Mouse (Mus musculus): Measurements from ENCODE around the gene Olfr398.

Gene Olfr398

DNA sequence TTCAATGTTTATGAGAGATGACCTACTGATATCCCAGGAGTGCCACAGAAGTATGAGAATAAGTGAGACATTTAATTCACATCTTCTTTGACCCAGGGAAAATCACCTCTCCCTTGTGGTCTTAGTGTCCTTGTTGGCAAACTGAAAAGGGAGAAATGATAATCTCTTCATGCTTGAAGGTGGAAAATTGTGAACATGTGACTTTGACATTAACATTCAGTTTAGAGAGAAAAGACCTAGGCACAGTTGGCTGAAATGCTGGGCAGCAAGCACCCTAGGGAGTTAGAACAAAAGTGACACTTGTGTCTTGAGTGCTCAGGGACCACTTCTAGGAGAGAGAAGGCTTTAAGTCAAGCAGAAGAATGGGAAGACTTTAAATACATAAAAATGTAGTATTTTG lies at the start of gene Olfr398:
Olfr398 (minus strand) TSS at position 101 of the 400 bp plus-strand sequence.
- DNase-seq (ENCODE audit: low spot score in 2 of 2), result no peak

DNA sequence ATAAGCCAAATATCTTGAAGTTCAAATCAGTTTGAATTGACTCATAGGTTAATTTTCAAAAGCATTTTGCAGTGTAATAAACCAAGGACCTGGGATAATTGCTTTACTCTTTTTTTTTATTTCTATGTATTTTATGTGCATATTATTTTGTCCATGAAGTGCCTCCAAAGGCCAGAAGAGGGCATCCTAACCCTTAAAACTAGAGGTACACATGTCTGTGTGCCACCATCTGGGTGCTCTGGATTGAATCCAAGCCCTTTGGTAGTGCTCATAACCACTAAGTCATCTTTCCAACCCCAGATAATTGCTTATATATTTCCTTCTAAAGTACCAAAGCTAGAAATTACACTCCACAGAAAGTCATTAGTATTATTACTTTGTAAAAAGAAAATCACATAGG lies 2.9 kb upstream of the Olfr398 start:
- DNase-seq (ENCODE audit: low spot score in 2 of 2), result no peak

DNA sequence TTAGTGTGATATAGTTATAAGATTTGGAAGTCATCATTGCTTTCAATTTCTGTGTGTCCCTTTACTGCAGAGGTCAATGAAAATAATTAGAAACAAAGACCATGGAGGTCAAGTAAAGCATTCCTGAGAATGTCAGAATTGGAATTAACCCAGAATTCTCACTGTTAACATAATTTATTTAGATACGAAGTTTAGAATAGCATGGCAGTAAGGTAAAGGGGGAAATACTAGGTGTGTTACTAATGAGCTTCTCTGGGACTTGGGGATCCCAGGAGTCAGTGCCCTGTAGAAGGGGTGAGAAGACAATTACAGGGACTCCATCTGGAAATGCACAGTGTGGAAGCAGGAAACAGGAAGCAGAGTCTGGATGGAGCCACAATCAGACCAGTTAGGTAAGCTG lies 29.7 kb downstream of the Olfr398 start, which contains the start of gene Olfr397:
Olfr397 (plus strand) TSS at position 301 of the 400 bp plus-strand sequence.
- DNase-seq (ENCODE audit: low spot score in 2 of 2), result no peak

DNA sequence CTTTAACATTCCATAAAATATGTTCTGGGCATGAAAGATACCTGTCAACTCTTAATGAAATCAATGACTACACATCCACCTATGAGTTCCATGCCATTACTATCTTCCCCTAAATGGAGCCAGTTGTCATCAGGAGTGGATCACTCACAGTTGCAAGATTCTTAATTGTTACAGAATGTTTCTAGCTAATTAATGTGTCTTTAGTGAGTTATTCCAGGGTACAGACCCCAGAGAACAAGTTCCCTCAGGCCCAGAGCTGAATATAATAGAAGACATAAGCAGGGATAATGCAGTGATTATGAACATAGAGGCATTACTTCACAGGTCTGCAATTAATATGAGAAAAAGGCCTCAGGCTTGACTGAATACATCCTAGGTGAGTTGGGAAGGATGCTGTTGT lies 53.8 kb downstream of the Olfr398 start, which contains the start of gene Olfr23:
Olfr23 (plus strand) TSS at position 301 of the 400 bp plus-strand sequence.
- no peak for DNase-seq (ENCODE audit: low spot score in 2 of 2)
